Mouse (Mus musculus) cerebellum, adult 2 months (tissue): ENCODE measurements around the gene Pbx3.

ENCODE experiments used
- CTCF ChIP-seq: fragments of 200-500 bp; IDR thresholded peaks from 2 replicates; pipeline ENCODE4 v1.5.1; 2011; ENCODE audit warnings: low read depth, mild to moderate bottlenecking, control low read depth, low read length, moderate library complexity, borderline replicate concordance; ENCODE audit not compliant: insufficient read depth
- POLR2A ChIP-seq: fragments of 200-500 bp; IDR thresholded peaks from 2 replicates; pipeline ENCODE4 v1.6.1; 2011; ENCODE audit warnings: low read length, control low read depth, borderline replicate concordance; ENCODE audit not compliant: insufficient read depth

DNA sequence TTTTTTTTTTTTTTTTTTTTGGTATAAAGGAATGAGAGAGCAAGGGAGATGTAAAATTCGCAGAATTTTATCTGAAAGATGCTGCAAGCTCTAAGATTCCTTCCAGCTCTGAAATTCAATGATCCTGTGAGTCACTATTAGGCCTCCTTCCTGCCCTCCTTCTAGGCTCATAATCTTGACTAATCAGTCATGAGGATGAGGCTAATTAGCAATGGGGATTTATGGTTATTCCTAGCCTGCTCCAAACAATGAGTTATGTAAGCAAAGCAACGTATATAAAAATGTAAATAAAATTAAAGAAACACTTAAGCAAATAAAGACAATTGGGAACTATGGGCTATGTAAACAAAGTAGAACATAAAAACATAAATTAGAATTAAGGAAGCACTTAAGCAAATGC is 1.4 kb upstream of the Pbx3 start:
- no peak for TF ChIP-seq POLR2A
- TF ChIP-seq CTCF, result no peak
